Mouse (Mus musculus) liver, postnatal 0 days (tissue): ENCODE measurements at regions not wholly inside any gene's neighbourhood (a gene's known extent, or its start where the extent isn't known, plus 50 kb on each side); places are given as distances from the start of the nearest gene placed in this dataset.

Source experiments
- CTCF ChIP-seq: sonication (generic); IDR thresholded peaks from 2 replicates; pipeline ENCODE4 v1.5.1; 2016; ENCODE audit warnings: antibody characterized with exemption, low read depth
- EP300 ChIP-seq: IDR thresholded peaks from 2 replicates; pipeline ENCODE4 v1.6.1; 2016; ENCODE audit warnings: antibody characterized with exemption, low read depth, mild to moderate bottlenecking

DNA sequence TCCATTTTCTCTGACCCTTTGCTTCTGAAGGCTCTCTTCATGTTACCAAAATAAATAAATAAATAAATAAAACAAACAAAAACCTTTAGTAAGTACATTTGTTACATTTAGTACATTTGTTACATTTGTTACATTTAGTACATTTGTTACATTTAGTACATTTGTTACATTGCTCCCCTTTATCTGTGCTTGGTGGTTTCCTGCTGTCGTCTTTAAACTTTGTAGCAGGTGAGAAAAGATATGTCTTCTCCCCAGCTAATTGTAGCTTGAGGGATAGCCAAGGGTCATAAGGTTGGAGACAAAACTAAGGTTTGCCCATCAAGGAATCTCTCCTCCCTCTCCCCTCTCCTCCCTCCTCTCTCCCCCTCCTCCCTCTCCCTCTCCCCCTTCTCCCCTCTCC lies 92.0 kb downstream of the Il20rb start:
- TF ChIP-seq CTCF = no peak
- no peak for TF ChIP-seq EP300
